Mouse (Mus musculus): ENCODE measurements around the gene Cd22.
"Not testable (repeated sequence)": the region's sequence is repeated elsewhere in the genome, so short reads cannot be mapped to it uniquely, and the experiment has no call there.

Gene Cd22

DNA sequence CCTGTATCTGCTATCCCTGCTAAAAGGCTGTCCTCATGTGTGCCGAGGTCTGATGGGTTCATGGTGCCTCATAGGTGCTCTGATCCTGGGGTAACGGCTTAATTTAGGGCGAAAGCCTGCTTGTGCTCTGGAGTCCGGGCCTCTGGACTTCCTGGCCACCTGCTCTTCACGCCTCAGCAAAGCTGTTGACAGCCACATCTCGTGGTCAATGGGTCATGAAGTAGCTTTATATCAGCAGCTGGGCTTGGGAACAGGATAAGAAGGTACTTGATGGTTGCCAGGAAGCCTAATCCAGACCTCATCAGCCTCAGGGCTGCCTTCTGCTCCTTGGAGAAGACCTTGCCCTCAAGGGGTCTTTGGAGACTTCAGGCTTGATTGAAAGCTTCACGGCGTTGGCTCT lies 16.8 kb downstream of the Cd22 start:
- DNase-seq (ENCODE audit: low spot score in 2 of 2), result no peak

- no peak for DNase-seq (ENCODE audit: low spot score in 2 of 2)
Measured at GRCm38 (mm10) chr7:30861464-30861863, 18.7 kb downstream of the Cd22 start, which contains the start of gene Ffar1. Gene Ffar1, minus strand, starts transcription at chr7:30861564.

- peak; percentile 46 to 67 for DNase-seq (ENCODE audit: low spot score in 2 of 2)
Measured at GRCm38 (mm10) chr7:30859635-30860402, 20.3 kb downstream of the Cd22 start.

- DNase-seq (ENCODE audit: low spot score in 2 of 2), result peak; percentile 57 to 83
Measured at GRCm38 (mm10) chr7:30859290-30859634, 20.9 kb downstream of the Cd22 start.

GRCm38 (mm10) chr7:30857746-30858145 lies 22.4 kb downstream of the Cd22 start:
- no peak for DNase-seq (ENCODE audit: low spot score in 2 of 2)

DNA sequence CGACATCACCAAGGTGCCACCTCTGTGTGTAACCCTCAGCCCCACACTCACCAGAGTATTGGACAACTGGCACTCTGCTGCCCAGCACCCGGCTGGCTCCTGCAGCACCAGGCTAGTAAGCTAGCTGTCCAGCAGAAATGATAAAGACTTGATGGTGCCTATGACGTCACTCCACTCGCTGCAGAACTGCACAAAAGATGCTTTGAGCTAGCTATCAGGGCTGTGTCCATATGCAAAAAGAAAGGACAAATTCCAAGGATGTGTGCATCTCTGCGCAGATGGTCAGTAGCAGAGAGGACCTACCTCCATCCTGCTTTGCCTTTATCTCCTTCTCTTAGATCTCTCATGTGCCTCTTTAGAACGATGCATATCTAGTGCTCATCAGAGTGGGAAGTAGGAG lies 24.1 kb downstream of the Cd22 start, which contains the start of gene Ffar3:
Gene Ffar3 (minus strand): TSS at position 101 of the 400 bp plus-strand sequence.
- DNase-seq (ENCODE audit: low spot score in 2 of 2), result no peak

GRCm38 (mm10) chr7:30851421-30851820 lies 28.7 kb downstream of the Cd22 start:
- no peak for DNase-seq (ENCODE audit: low spot score in 2 of 2)

DNA sequence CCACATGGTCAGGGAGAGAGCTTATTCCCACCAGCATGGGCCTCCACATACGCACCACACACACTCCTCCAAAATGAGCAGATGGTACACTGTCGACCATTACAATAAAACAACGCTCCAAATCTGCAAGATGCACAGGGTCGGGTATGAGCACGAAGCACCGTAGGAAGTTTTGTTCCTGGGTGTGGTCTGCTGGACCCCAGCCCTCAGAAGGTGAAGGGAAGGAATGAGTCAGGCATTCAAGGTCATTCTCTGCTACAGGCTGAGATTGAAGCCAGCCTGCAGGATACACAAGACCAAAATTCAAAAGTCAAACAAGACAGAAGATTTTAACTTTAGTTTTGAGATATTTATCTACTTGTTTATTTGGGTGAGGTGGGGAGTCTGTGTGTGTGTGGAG lies 32.2 kb downstream of the Cd22 start:
- no peak for DNase-seq (ENCODE audit: low spot score in 2 of 2)

- no peak for DNase-seq (ENCODE audit: low spot score in 2 of 2)
Measured at GRCm38 (mm10) chr7:30847386-30847785, 32.8 kb downstream of the Cd22 start.

- no peak for DNase-seq (ENCODE audit: low spot score in 2 of 2)
Measured at GRCm38 (mm10) chr7:30846505-30847053, 33.6 kb downstream of the Cd22 start.

GRCm38 (mm10) chr7:30844676-30845297 lies 35.4 kb downstream of the Cd22 start:
- DNase-seq (ENCODE audit: low spot score in 2 of 2), result no peak

DNA sequence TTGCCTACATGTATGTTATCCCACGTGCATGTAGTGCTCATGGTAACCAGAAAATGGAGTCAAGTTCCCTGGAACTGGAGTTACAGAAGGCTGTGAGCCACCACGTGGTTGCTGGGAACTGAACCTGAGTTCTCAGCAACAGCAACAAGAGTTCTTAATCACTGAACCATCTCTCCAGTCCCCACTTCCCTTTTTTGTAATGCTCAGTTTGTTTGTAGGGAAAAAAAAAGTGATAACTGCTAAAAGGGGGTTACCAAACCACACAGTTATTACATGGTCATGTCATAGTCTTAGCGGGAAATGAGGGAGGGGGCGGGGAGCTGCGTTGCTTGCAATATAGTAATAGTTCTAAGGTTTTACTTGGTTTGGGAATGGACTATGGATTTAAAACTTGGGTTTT lies 38.0 kb downstream of the Cd22 start:
- no peak for DNase-seq (ENCODE audit: low spot score in 2 of 2)

GRCm38 (mm10) chr7:30841379-30841778 lies 38.8 kb downstream of the Cd22 start:
- DNase-seq (ENCODE audit: low spot score in 2 of 2), result no peak

- DNase-seq (ENCODE audit: low spot score in 2 of 2), result no peak
Measured at GRCm38 (mm10) chr7:30840306-30840705, 39.8 kb downstream of the Cd22 start.

- no peak for DNase-seq (ENCODE audit: low spot score in 2 of 2)
Measured at GRCm38 (mm10) chr7:30837277-30837676, 42.9 kb downstream of the Cd22 start.

GRCm38 (mm10) chr7:30832684-30833083 lies 47.5 kb downstream of the Cd22 start:
- not testable (repeated sequence) for DNase-seq (ENCODE audit: low spot score in 2 of 2)

GRCm38 (mm10) chr7:30832261-30832660 lies 47.9 kb downstream of the Cd22 start:
- DNase-seq (ENCODE audit: low spot score in 2 of 2), result no peak

DNA sequence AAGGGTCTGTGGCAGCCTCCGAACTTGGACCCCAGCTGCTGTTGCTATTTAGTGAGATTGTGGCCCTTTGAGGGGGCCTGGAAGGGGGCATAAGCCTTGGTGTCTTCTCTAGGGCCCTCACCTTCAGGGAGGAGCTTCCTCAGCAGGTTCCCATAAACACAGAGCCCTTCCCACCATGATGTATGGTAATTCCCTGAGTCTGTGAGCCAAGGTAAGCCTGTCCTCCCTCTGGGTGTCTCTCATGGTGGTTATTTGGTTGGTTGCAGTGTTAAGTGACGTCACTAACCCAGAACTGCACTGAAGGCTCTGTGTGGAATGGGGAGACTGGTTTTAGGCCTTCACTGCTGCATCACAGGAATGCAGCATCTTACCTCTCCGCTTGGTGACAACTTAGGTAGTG lies 50.7 kb downstream of the Cd22 start:
- DNase-seq (ENCODE audit: low spot score in 2 of 2), result no peak

DNA sequence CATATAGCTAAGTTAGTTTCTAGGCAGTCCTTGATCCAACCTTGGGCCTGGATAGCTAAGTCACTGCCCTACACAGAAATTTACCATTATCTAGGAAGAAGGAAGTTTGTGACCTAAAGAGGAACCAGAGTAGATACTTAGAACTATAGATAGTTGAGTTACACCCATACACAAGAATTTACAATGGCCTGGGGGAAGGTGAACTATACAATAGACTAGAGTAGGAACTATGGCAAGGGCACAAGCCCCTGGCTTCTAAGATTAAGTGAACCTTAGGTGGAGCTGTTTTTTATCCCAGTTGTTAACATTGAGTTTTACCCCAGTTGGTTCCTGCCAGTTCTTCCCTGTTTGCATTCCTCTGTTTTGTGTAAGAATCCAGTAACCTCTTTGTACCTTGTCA lies 51.3 kb downstream of the Cd22 start:
- DNase-seq (ENCODE audit: low spot score in 2 of 2), result not testable (repeated sequence)

- DNase-seq (ENCODE audit: low spot score in 2 of 2), result no peak
Measured at GRCm38 (mm10) chr7:30826660-30827059, 53.5 kb downstream of the Cd22 start.

DNA sequence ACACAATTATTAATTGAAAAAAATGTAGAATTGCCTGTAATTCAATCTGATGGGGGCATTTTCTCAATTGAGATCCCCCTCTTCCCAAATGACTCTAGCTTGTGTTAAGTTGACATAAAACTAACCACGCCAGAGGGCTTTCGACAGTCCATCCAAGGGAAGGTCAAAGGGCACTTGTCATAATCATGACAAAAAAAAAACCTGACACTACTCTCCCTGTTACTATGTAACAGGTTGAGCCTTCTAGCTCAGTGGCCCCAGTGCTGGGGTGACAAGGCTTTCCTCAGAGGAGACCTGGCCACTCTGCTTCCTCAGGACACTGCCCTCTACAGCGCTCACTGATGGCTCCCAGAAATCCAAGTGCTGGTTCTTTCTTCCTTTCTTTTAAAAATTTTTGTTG lies 55.8 kb downstream of the Cd22 start:
- no peak for DNase-seq (ENCODE audit: low spot score in 2 of 2)

- DNase-seq (ENCODE audit: low spot score in 2 of 2), result no peak
Measured at GRCm38 (mm10) chr7:30823675-30824074, 56.5 kb downstream of the Cd22 start, which contains the start of gene Ffar2. Gene Ffar2, minus strand, starts transcription at chr7:30823775.

- no peak for DNase-seq (ENCODE audit: low spot score in 2 of 2)
Measured at GRCm38 (mm10) chr7:30821532-30821931, 58.6 kb downstream of the Cd22 start.
